Mouse (Mus musculus): Measurements from ENCODE around the gene Ikzf2.

- TF ChIP-seq POLR2A (IDR thresholded peaks at IDR 0.05; ENCODE audit: control insufficient read depth, low read depth, low read length) (no peak), CTCF (IDR thresholded peaks at IDR 0.05; ENCODE audit: control insufficient read depth, insufficient read depth, insufficient replicate concordance, low read depth, low read length) (no peak)
These were observed 29.0 kb downstream of the Ikzf2 start for GRCm38 (mm10) chr1:69658051-69658450.
